Mouse (Mus musculus) left cerebral cortex, postnatal 10 days (tissue): ENCODE data around the gene Spock2. TPM values are rescaled to one million over a fixed set of nuclear protein-coding genes. Genes with fewer than 3 reads are reported as not detected.

Source experiments
- DNase-seq, 2 experiments: peaks; one replicate each; pipeline ENCODE4 v3.0.0; 2021 to 2022; ENCODE audit warnings: low spot score in 2 of 2, mixed read lengths in 1 of 2; ENCODE audit errors: extremely low spot score in 1 of 2
- intact Hi-C: fragments of 180-260 bp; cut with DNase I; formaldehyde crosslinking; loops from one replicate; pipeline ENCODE4 v1.15.1; 2025
- total RNA-seq, 2 experiments: library from RNA; stranded (reverse); gene quantifications; 2 replicates each; pipeline ENCODE4 v1.2.3; 2021

The Spock2 gene
- total RNA-seq: 100 to 1,000 TPM; 484 to 496 TPM

- intact Hi-C loops: loop anchor here (5.0 kb wide), 1 partner anchor 104 kb away; the partner anchor contains the start of genes Anapc16 and Ascc1
- peak; percentile 72 to 87 for DNase-seq
These were observed at the start of gene Spock2 for GRCm38 (mm10) chr10:60106146-60106530. Spock2 (plus strand) TSS chr10:60106219.

- no peak for DNase-seq
- intact Hi-C loops: no loop called here
These were observed 43.8 kb upstream of the Spock2 start for GRCm38 (mm10) chr10:60062173-60062572.

GRCm38 (mm10) chr10:60062931-60063330 lies 43.1 kb upstream of the Spock2 start:
- no peak for DNase-seq
- intact Hi-C loops: no loop called here

- no peak for DNase-seq
- intact Hi-C loops: no loop called here
These were observed 39.5 kb upstream of the Spock2 start for GRCm38 (mm10) chr10:60066524-60066923.

GRCm38 (mm10) chr10:60075159-60075558 lies 30.9 kb upstream of the Spock2 start:
- intact Hi-C loops: no loop called here
- DNase-seq: no peak

- DNase-seq: no peak
- intact Hi-C loops: no loop called here
These were observed 28.8 kb upstream of the Spock2 start for GRCm38 (mm10) chr10:60077226-60077625.

- no peak for DNase-seq
- intact Hi-C loops: no loop called here
These were observed 28.1 kb upstream of the Spock2 start for GRCm38 (mm10) chr10:60077736-60078560.

- intact Hi-C loops: no loop called here
These were observed 27.5 kb upstream of the Spock2 start for GRCm38 (mm10) chr10:60078561-60078917.

GRCm38 (mm10) chr10:60080171-60080570 lies 25.8 kb upstream of the Spock2 start:
- no peak for DNase-seq

More at GRCm38 (mm10) chr10:60078561-60078917, 27.5 kb upstream of the Spock2 start:
- DNase-seq: peak; percentile 9 to 72

GRCm38 (mm10) chr10:60080601-60080981 lies 25.4 kb upstream of the Spock2 start:
- intact Hi-C loops: no loop called here
- no peak for DNase-seq

More at GRCm38 (mm10) chr10:60080171-60080570, 25.8 kb upstream of the Spock2 start:
- intact Hi-C loops: no loop called here

- intact Hi-C loops: no loop called here
These were observed 24.8 kb upstream of the Spock2 start for GRCm38 (mm10) chr10:60080982-60081825.

GRCm38 (mm10) chr10:60081905-60082304 lies 24.1 kb upstream of the Spock2 start:
- DNase-seq: peak in 1 of 2 experiments; percentile 65
- intact Hi-C loops: no loop called here

More at GRCm38 (mm10) chr10:60080982-60081825, 24.8 kb upstream of the Spock2 start:
- no peak for DNase-seq

GRCm38 (mm10) chr10:60084065-60084464 lies 22.0 kb upstream of the Spock2 start:
- no peak for DNase-seq
- intact Hi-C loops: no loop called here

- DNase-seq: no peak
- intact Hi-C loops: no loop called here
These were observed 13.7 kb upstream of the Spock2 start for GRCm38 (mm10) chr10:60092311-60092710.

GRCm38 (mm10) chr10:60093751-60094150 lies 12.3 kb upstream of the Spock2 start:
- intact Hi-C loops: no loop called here
- no peak for DNase-seq

GRCm38 (mm10) chr10:60095558-60095957 lies 10.5 kb upstream of the Spock2 start:
- intact Hi-C loops: no loop called here
- no peak for DNase-seq

- intact Hi-C loops: no loop called here
- DNase-seq: no peak
These were observed 9.7 kb upstream of the Spock2 start for GRCm38 (mm10) chr10:60096302-60096701.

GRCm38 (mm10) chr10:60097146-60097545 lies 8.9 kb upstream of the Spock2 start:
- intact Hi-C loops: no loop called here
- DNase-seq: no peak

- intact Hi-C loops: no loop called here
- DNase-seq: no peak
These were observed 8.2 kb upstream of the Spock2 start for GRCm38 (mm10) chr10:60097774-60098173.
